Mouse (Mus musculus): ENCODE data around the gene Fam180a.
"Not testable (repeated sequence)": the region's sequence is repeated elsewhere in the genome, so short reads cannot be mapped to it uniquely, and the experiment has no call there.

The Fam180a gene

DNA sequence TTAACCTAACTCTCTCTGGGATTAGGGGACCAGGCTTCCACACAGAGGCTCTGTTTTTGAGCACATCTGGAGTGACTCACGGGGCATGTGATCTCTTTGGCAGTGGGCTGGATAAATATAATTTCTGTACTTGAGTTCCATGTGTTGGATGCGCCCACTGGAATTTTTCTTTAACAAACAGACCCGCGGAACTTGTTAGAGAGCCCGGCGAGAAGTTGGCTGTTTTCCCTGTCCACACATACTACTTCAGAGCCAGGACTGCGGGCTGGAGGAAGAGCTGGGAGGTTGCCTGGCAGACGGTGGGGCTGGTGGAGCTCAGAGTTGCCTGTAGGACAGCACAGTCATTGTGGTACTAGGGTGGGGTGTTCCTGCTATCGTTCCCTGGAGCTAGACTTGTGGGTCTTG is at the start of gene Fam180a:
Gene Fam180a, minus strand, starts transcription at position 31 of the 405 bp plus-strand sequence.
- in situ Hi-C loops (cut with MseI, MboI): no loop called here

DNA sequence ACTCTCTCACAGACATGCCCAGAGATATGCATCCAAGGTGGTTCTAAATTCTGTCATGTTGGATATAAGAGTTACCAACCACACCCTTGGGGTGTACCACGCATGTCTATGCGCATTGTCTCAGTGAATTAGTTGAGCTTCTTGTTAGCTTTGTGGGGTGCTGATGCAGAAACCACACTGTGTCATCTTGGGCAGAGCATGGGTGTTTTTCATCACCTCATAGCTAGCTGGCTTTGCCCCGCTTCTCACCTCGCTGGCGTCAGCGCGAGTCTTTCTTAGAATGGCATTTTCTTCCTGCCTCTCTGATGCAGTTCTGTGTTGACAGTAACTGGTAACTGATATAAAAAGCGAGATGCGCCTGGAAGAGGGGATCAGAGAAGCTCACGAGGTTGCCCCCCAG is 48.1 kb upstream of the Fam180a start:
- in situ Hi-C loops (cut with MseI, MboI): no loop called here

DNA sequence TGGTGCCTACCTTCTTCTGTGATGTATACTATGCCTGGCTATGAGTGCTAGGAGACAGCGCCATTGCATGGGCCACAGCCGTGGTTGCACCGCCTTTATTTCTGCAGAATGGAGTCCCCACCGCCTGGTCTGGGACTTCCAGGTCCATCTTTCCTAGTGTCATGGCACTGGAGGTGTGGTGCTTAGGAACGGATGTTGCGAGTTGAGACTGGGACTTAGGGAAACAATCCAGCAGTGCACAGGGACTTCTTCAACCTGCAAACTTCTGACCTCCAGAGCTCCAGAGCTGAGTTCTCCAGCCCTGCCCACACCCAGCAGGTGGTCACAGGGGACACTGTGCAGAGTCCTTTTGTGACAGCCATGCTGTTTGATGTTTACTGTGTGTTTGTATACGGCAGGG is 44.4 kb upstream of the Fam180a start:
- in situ Hi-C loops (cut with MseI, MboI): no loop called here

DNA sequence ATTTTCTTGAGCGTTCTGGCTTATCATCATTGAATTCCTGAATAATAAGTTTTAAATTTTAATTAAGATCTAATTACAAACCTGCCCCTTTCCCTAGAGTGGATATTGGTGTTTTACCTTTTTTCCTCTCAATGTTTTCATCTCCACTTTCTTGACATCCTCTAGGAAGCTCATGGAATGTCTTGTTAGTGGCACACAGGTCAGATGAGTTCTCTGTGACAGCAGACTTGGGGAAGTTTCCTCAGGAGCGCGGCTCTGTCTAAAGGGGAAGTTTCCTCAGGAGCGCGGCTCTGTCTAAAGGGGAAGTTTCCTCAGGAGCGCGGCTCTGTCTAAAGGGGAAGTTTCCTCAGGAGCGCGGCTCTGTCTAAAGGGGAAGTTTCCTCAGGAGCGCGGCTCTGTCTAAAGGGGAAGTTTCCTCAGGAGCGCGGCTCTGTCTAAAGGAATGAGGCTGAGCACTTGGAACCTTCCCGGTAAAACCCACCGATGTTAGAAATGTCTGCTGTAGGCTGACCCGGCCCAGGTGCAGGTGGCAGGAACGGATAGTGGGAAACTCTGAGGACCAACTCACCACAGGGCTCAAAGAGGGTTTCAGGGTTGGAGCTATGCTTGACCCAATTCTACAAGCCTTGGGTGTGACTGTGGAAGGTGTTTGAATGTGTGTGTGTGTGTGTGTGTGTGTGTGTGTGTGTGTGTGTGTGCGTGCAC is 43.8 kb upstream of the Fam180a start:
- in situ Hi-C loops (cut with MseI, MboI): not testable (repeated sequence)

DNA sequence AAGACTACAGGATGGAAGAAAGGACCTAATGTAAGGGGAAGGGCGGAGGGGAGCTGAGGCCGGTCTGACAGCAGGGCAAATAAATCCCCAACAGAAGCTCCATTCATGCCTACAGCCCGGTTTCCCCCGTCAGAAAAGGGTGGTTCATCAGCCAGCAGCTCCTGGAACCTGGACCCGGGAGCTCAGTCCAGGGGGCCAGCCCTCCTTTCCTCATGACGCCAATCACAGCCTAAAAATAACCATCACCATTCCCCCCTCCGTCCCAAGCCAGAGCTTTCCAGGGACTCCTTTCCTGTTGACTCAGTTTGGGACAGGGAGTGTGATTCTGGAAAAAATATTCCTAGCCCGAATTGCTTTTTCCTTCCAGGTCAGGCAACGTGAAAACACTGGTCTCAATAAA is 36.7 kb upstream of the Fam180a start:
- in situ Hi-C loops (cut with MseI, MboI): no loop called here

DNA sequence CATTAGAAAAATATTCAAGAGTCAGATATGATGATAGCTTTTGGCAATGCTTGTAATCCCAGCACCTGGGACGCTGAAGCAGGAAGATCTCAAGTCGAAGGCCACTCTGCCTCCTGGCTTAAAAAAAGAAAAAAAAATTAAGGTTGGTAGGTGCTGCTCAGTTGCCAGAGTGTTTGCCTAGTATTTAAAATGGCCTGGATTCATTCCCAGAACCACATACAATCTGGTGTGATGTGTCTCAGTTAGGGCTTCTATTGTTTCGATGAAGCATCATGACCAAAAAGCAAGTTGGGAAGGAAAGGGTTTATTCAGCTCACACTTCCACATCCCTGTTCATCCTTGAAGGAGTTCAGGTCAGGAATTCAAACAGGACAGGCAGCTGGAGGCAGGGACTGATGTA is 29.4 kb upstream of the Fam180a start:
- in situ Hi-C loops (cut with MseI, MboI): no loop called here

DNA sequence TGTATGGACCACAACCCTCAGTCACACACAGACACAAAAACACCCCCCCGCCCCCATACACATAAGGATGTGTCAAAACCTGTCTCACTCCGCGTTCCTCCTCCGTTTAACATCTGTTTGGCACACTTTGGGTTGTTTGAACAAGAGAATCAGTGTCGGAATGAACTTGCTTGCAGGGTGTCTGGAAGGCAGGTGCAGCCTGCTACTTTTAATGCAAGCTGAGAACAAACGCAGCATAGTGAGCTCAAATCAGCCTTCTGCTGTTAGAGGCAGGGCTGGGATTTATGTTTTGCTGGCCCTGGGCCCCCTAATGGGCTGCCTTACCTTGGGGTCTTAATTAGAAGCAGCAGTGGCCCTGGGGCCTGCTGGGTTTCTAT is 28.7 kb upstream of the Fam180a start:
- in situ Hi-C loops (cut with MseI, MboI): no loop called here

DNA sequence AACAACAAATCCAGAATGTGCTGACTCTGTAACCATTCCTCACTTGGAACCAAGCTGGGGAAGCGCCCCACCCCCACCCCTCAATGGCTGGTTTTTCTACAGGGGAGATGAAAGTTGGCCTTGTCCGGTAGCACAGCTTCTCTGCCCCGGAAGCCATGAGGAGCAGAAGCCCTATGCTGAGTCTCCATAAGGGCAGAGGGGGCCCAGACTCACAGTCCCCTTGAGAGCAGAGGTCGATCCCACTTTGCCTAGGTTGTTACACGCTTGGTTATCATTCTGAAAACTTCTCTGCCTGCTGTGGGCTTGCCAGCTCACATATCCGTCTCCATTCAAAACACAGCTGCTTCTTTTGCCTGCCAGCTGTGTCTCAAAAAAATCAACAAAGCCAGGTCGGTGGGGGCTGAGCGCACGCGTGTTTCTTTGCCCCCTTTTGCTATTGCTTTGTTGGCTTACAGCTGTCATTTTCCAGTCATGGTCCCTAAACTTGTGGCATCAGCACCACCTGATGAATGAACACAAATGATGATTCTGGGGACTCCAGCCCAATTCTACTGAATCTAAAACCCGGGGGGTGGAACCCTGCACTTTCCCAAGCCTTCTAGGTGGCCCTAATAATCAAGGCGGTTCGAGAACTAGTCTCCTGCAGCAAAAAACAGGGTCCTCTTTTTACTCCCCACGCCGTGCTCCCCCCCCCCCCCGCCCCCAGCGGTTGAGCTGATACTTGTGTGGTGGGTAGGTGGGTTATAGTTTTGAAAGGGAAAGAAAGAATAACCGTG is 28.1 kb upstream of the Fam180a start:
- in situ Hi-C loops (cut with MseI, MboI): no loop called here

DNA sequence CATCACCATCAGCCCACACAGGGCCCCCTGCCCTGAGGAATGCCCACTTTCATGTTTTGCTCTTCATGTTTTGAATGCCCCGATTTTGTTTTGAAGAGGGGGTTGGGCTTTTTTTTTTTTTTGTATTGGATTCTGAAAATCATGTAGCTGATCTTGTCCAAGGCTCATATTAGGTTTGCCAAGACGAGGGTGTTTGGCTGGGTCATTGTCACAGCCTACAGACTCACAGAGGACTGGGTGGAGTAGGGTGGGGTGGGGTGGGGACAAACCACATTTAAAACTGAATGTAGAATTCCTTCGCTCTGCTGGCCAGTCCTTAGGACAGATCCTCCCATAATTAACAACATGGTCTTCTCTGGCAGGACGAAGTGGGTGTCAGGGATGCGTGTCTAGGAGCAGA is 27.5 kb upstream of the Fam180a start:
- in situ Hi-C loops (cut with MseI, MboI): no loop called here

DNA sequence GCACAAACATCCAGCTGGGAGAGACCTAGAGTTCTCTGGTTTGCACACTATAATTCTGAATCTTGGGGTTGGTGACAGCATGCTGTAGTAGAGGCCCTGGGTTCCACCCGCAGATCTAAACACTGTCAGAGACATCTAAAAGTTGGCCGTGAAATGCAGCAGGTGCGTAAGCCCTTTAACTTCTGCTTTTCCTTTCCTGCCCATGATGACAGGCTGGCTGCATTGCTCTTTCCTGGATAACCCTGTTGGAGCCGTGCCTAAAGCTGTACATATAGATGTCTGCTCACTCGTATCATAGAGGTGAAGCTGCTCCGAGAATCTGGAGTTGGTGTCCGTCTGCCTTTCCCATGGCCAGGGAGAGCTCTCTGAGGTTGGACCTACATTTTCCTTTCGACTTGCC is 26.9 kb upstream of the Fam180a start:
- in situ Hi-C loops (cut with MseI, MboI): no loop called here

DNA sequence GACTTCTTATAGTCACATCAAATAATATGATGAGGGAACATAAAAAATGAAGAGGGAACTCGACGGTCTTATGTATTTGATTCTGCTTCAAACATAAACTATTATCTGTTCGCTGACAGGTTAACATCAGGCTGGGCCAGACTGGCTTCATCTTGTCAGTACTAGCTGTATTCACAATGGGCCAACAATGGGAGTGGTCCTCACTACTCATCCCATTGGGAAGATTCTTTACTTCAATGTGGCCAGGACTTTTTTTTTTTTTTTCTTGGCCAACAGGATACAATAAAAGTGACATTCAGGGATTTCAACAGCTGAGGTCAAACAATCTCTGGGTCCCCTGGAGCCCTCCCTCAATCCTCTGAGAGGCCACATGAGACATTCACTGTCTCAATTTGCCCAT is 25.9 kb upstream of the Fam180a start:
- in situ Hi-C loops (cut with MseI, MboI): no loop called here

DNA sequence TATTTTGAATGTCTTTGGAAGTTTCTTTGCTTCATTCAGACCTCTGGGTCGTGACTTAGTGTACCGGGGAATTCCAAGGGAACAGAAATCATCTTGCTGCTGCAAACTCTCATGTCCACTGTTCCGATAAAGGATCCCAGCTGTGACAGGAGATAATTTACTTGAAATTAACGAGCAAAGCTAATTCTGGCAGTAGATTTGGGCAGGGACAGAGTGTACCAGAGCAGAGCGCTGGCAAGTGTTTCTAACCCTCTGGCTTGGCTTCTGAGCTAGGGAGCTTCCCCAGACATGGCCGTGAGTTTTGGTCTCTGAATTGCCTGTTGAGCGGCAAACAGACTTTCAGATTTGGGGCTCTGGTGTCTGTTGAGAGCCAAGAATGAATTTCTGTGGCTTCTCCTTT is 23.8 kb upstream of the Fam180a start:
- in situ Hi-C loops (cut with MseI, MboI): no loop called here

DNA sequence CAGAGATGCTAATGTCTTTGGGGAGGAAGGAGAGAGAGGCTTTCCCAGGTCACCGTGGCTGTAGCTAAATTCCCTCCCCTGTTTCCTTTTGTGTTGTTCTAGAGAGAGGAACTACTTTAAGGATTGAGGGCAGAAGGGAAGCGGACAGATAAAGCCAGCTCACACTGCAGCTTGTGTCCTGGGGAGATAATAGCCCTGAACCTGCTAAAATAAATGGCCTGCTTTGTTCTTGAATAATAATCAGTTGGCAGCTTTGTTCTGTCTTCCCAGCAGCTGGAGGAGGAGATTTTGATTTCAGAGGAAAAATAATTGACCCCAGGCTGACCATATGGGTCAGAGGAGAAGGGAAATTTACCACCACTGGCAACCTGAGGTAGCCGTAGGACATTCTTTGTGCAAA is 12.7 kb upstream of the Fam180a start:
- in situ Hi-C loops (cut with MseI, MboI): no loop called here

DNA sequence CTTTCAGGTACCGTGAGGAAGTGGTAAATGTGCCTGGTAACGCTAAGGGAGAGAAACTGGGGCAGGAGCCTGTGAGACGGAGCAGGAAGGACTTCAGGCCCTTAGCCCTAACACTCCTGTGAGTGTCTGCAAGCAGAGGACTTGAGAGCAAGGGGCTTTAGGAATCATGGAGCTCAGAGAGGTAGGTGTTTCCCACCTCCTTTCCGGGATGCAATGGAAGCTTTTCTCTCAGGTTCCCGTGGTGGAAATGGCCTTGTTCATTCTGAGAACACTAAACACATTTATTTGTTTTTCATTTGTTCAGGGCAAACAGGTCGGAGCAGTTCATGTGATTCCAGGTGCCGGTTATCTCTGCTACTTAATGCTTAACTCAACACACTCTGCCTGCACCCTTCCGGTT is 11.9 kb upstream of the Fam180a start:
- in situ Hi-C loops (cut with MseI, MboI): no loop called here

DNA sequence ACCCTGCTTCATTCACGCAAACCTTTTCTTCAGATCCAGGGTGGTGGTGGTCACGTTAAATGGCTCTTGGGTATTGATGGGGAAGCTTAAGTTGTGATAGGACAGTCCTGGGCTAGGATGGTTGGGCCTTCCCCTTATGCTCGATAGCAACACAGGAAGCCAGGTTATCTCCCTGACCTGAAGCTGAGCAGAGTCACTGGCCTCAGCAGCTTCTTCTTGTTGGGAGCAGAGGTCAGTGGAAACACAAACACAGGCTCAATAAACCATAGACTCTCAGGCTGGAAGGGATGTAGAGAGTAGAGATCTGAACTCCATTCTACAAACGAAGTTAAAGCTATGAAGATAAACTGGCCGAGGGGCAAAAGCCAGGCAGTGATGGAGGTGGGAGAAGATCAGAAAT is 9.5 kb upstream of the Fam180a start:
- in situ Hi-C loops (cut with MseI, MboI): no loop called here

DNA sequence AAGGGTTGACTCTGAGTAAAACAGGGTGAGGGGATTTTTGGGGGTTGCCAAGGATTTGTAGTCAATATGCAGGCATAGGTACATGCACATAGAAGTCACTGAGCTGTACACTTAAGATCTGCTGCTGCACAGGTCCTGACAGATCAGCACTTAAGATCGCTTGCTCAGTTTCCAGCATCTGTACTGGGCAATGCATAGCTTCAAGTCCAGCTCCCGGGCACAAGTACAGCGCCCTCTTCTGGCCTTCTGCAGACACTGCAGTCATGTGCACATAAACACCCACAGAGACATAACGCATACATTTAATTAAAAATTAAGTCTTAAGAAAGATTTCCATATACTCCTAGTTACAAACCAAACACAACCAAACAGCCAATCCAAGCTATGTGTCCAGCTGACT is 8.3 kb upstream of the Fam180a start:
- in situ Hi-C loops (cut with MseI, MboI): no loop called here

DNA sequence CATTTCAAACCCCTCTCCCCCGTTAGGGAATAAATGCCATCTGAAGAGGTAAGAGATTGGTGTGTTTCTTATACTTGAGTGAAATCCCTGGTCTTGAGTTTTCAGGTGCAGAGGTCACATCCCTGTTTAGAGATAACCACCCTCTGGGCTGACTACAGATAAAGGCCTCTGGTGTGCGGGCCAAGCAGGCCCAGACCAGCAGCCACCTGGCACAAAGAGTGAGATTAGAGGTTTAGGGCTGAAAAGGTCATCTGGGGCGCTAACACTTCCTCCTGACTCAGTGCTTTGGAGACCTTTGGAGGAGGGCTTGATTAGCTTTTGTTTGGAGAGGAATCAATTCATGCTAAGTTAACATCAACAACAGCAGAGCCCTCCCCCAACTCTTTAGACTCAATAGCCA is 7.7 kb upstream of the Fam180a start:
- in situ Hi-C loops (cut with MseI, MboI): no loop called here

DNA sequence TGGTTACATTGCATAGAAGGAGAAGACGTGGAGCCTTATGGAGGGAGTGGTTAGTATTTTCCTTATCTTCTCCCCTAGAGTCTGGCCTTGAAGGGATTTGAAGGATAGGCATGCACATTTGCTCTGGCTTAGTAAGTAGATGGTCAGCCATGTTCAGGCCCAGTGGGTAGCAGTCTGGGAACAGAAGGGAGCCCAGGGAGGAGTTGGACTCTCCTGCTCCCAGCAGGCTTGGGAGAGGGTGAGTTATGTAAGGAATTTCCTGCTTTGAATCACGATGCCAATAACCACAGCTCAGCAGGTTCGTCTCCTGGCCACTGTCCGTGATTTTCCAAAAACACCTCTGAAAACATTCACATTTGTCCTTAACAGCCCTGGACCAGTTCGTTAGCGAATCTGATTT is 4.9 kb upstream of the Fam180a start:
- in situ Hi-C loops (cut with MseI, MboI): no loop called here

DNA sequence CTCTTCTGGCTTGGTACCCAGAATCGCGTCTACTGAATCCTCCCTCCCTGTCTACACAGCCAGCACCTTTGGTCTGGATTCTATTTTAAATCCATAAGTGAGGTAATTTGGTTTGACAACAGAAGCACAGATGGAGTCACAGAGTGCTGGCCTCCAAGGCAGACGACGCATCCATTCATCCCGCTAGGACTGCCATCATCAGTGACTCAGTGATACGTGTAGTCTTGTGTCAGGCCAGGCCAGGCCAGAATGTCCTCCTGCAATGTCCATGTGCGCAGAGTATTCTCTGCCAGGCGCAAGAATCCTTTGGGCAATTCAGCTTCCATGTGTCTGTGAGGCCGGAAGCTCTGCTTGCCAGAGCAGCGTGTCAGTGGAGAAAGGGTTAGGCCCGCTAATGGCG is 4.0 kb upstream of the Fam180a start:
- in situ Hi-C loops (cut with MseI, MboI): no loop called here

DNA sequence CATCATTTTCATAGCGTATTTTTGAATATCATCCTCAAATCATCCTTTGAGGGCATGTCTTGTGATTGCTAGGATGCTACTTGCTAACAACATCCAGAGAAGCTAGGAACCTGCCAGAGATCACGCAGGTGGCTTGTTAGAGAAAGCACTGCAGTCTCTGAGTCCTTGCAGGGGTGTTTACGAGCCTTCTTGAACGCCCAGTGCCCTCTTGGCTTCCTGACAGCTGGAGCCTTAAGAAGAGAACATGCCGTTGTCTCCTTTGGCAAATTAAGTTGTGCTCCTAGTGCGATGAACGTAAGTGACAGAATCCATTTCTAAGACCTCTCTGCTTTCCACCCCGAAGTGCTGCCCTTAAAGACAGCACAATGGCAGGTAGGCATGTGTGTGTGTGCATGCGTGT is 1.6 kb downstream of the Fam180a start:
- in situ Hi-C loops (cut with MseI, MboI): no loop called here

DNA sequence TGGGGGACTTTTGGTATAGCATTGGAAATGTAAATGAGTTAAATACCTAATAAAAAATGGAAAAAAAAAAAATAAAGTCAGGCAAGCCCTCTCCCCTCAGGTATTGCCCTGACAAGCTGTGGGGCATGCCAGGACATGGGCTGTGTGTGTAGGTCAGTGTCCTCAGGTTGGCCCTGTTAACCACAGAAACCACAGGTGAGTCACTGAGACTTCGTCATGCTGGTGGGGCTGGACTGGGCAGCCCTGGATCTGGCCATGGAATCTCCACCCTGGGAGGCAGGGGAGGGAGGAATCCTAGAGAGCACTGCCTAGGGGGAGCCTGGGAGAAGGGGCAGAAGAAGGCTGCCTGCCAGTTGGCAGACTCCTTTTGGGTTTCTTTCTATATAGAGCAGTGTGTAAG is 2.9 kb downstream of the Fam180a start:
- in situ Hi-C loops (cut with MseI, MboI): no loop called here

DNA sequence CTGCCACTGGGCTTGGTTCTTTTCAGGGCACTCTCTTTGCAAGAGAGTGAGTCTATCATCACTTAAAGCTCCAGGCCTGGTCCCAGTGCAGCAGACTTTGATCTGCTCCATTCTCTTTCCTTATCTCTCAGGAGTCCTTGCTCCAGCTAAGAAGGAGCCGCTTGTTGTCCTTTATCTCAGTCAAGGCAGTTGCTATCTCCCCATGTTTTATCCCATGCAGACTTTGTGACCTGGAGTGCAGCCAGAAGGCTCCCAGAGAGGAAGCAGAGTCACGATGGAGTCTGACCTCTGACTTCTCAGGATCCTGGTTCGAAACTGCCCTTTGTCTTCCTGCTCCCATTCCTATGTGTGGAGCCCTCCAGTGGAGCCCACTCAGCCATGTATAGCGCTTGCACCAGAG is 4.8 kb downstream of the Fam180a start:
- in situ Hi-C loops (cut with MseI, MboI): no loop called here

DNA sequence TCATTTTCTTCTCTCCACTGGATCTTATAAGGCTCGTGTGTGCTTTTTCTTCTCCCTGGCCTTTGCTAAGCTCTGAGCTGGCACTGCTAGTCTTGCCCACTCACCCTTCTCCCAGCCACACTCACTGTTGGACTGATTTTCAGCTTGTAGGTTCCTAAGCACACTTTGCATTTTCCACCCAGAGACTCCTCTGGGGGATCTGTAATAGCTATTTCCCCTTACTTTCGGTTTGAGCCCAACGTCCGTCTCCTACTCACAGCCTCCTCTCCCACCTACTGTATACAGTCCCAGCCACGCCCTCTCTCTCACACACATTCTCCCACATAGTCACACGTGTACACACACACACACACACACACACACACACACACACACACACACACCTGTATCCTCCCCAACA is 6.1 kb downstream of the Fam180a start:
- in situ Hi-C loops (cut with MseI, MboI): no loop called here

DNA sequence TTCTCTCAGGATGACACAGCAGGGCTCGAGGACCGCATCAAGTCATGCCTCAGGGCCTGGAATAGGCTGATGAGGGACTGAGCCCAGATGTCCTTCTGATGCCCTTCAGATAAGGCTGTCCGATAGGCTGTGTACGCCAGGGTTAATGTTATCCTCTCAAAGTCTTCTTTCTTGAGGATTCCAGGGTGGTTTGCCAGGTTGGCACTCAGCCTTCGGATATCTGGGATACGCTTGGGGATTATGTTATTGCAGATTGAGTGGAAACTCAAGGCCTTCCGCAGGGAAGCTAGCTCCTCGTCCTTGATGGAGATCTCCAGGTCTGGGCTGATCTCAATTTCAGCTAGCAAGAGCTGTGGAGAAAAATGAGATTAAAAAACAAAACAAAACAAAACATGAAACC is 12.4 kb downstream of the Fam180a start:
- in situ Hi-C loops (cut with MseI, MboI): no loop called here
